Mouse (Mus musculus) kidney, adult 2 months (tissue): ENCODE results near the gene Polr3h.

Source experiments
- CTCF ChIP-seq: fragments of 200-500 bp; conservative IDR thresholded peaks from 2 replicates; pipeline ENCODE4 v1.5.1; 2011; ENCODE audit warnings: low read depth, mild to moderate bottlenecking, control low read depth, low read length, moderate library complexity, mixed read lengths; ENCODE audit not compliant: insufficient read depth, insufficient read length
- POLR2A ChIP-seq: fragments of 200-500 bp; IDR thresholded peaks from one replicate; pipeline ENCODE4 v1.6.1; 2011; ENCODE audit warnings: low read depth, low read length, control low read depth

DNA sequence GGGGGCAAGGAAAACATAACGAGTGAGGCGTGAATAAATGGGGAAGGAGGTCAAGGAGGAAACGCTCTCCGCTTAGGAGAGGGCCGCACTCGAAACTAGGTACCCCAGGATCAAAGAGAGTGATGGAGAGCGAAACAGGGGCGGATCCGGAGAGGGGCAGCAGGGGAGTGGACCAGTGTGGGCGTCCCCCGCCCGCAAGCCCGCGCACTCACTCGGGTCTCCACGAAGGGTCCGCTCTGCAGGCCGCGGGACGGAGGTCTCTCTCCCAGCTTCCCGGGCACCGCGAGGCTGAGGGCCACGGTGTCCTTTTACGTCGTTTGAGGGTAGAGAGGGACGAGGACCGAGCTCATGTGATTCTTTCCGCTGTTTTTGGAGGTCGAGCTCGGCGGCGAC lies 68.3 kb downstream of the Polr3h start:
- TF ChIP-seq CTCF (no peak), POLR2A (no peak)
